Mouse (Mus musculus) lung, embryonic 16.5 days (tissue): Measurements from ENCODE around the gene Frmd4a. TPM values are rescaled to one million over a fixed set of nuclear protein-coding genes. Genes with fewer than 3 reads are reported as not detected.

ENCODE experiments used
- ATAC-seq: fragments of 200-750 bp; cut with Nextera tagmentation; 2 replicates; pipeline ENCODE4 v1.8.0; 2017; ENCODE audit warnings: low read depth, mild to moderate bottlenecking, moderate library complexity
- H3K27ac ChIP-seq: fragments of 300-500 bp; sonication (generic); 2 replicates; pipeline ENCODE4 v1.5.1; 2014; ENCODE audit warnings: mild to moderate bottlenecking, control low read depth, low read length
- H3K27me3 ChIP-seq: fragments of 300-500 bp; sonication (generic); 2 replicates; pipeline ENCODE4 v1.6.1; 2014; ENCODE audit warnings: low read depth, low read length, mixed read lengths; ENCODE audit not compliant: control insufficient read depth, insufficient read depth
- H3K36me3 ChIP-seq: fragments of 300-500 bp; sonication (generic); 2 replicates; pipeline ENCODE4 v1.6.1; 2014; ENCODE audit warnings: low read length; ENCODE audit not compliant: control insufficient read depth, insufficient read depth
- H3K4me1 ChIP-seq: fragments of 300-500 bp; sonication (generic); replicated peaks from 2 replicates; pipeline ENCODE4 v1.6.1; 2014; ENCODE audit warnings: low read length, mixed read lengths; ENCODE audit not compliant: control insufficient read depth, insufficient read depth
- H3K4me2 ChIP-seq: fragments of 300-500 bp; sonication (generic); 2 replicates; pipeline ENCODE4 v1.6.1; 2014; ENCODE audit warnings: low read depth, low read length, control low read depth
- H3K4me3 ChIP-seq: fragments of 300-500 bp; sonication (generic); 2 replicates; pipeline ENCODE4 v1.5.1; 2014; ENCODE audit warnings: mild to moderate bottlenecking, low read length, control low read depth
- H3K9ac ChIP-seq: fragments of 300-500 bp; sonication (generic); 2 replicates; pipeline ENCODE4 v1.6.1; 2014; ENCODE audit warnings: low read length, control low read depth
- H3K9me3 ChIP-seq: fragments of 300-500 bp; sonication (generic); 2 replicates; pipeline ENCODE4 v1.6.1; 2016; ENCODE audit warnings: low read length; ENCODE audit not compliant: control insufficient read depth
- WGBS: fragments of 180-500 bp; shearing (Covaris S2); extraction: QIAGEN DNeasy Blood & Tissue Kit; methylation state at CpG from one replicate; pipeline ENCODE4 v1.1.7; 2014; 5-methylcytosine and 5-hydroxymethylcytosine counted together
- polyA plus RNA-seq: library from polyadenylated mRNA; unstranded; fragments of >200 nt; fragmentation: Nextera tagmentation; extraction: Ambion mirVana; gene quantifications from 2 replicates; pipeline ENCODE4 v1.2.1, GENCODE M21; 2015

The Frmd4a gene
- polyA plus RNA-seq, 1 experiment from 2014 or later = 29.1 TPM

DNA sequence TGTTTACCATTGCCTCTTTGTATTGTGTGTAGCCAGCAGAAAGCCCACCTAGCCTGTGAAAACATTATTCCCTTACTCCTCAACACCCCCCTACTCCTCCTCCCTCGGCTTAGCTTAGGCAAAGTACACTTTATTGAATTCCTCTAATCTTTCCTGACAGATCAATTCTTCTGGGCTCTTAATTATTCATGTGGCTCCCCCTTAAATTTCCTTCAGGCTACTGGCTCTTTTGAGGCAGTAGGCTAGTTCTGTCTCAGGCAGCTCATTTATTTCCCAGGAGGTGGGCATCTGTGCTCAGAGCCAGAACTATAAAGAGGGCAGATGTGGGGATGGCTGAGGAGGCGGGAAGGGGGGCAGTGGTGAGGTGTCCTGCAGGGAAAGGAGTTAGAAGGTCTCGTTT lies 24.5 kb downstream of the Frmd4a start:
- 39% methylated on average over 3 of the region's 3 CpGs for WGBS
- no peak for ATAC-seq

DNA sequence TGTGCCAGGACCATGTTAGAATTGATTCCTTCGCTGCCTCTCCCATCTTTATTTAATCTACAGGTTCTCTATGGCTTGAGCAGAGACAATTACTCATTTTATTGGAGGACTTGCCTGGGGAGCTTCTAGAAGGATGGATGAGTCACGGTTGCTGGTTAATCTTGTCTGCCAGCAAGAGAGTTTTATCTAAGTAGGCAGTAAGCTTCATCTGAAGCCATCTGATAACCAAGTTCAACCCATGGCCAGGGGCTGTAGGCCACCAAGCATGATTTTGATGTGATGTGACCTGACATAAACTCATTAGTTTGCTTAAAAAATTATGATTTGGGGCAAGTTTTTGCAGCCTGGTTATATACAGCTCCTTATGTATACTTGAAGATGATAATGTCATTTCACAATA lies 38.0 kb downstream of the Frmd4a start:
- no peak overlapping the region for H3K27ac ChIP-seq
- H3K4me1 ChIP-seq = no peaks in the 10 kb centered on the region
- ATAC-seq = no peak
- no peak overlapping the region for H3K9ac ChIP-seq
- no peaks in the 10 kb centered on the region for H3K27me3 ChIP-seq
- no peak overlapping the region for H3K4me3 ChIP-seq
- no peaks in the 10 kb centered on the region for H3K36me3 ChIP-seq
- 73% methylated on average over 2 of the region's 2 CpGs for WGBS
- no peaks in the 10 kb centered on the region for H3K9me3 ChIP-seq
- H3K4me2 ChIP-seq = no peak overlapping the region

More for the DNA sequence above, 24.5 kb downstream of the Frmd4a start:
- no peak overlapping the region for H3K9ac ChIP-seq
- H3K27ac ChIP-seq = no peak overlapping the region
- H3K4me3 ChIP-seq = no peak overlapping the region
- no peaks in the 10 kb centered on the region for H3K36me3 ChIP-seq
- H3K9me3 ChIP-seq = no peaks in the 10 kb centered on the region
- H3K4me2 ChIP-seq = no peak overlapping the region
- H3K4me1 ChIP-seq = no peaks in the 10 kb centered on the region
- H3K27me3 ChIP-seq = no peaks in the 10 kb centered on the region

DNA sequence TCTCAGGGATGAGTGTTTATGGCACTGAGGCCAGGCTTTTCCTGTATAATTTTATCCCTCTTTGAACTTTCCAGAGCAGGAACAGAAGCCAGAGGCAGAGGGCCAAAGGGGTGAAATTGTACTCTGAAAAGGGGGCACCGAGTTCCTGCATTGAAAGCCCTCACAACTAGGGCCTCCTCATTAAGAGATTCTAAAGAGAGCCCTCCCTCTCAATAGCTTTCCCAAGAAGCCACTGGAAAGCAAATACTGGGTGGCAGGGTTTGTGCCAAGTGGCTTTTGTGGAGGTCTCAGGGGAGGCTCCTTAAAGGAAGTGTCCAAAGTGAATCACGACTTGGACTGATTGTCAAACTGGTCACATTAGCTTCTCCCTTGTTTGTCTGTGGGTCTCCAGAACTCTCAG lies 43.2 kb downstream of the Frmd4a start:
- 37% methylated on average over 2 of the region's 2 CpGs for WGBS
- H3K9ac ChIP-seq = no peak overlapping the region
- no peak overlapping the region for H3K27ac ChIP-seq
- H3K4me1 ChIP-seq = no peaks in the 10 kb centered on the region
- ATAC-seq = no peak
- no peaks in the 10 kb centered on the region for H3K9me3 ChIP-seq
- no peak overlapping the region for H3K4me2 ChIP-seq
- H3K4me3 ChIP-seq = no peak overlapping the region
- no peaks in the 10 kb centered on the region for H3K36me3 ChIP-seq
- H3K27me3 ChIP-seq = no peaks in the 10 kb centered on the region

GRCm38 (mm10) chr2:4071831-4072230 lies 54.3 kb downstream of the Frmd4a start:
- ATAC-seq = no peak
- no peaks in the 10 kb centered on the region for H3K9me3 ChIP-seq
- no peak overlapping the region for H3K9ac ChIP-seq
- H3K4me2 ChIP-seq = no peak overlapping the region
- H3K36me3 ChIP-seq = no peaks in the 10 kb centered on the region
- H3K27me3 ChIP-seq = no peaks in the 10 kb centered on the region
- no peaks in the 10 kb centered on the region for H3K4me1 ChIP-seq
- no peak overlapping the region for H3K4me3 ChIP-seq
- no peak overlapping the region for H3K27ac ChIP-seq
- 65% methylated on average over 7 of the region's 7 CpGs for WGBS

DNA sequence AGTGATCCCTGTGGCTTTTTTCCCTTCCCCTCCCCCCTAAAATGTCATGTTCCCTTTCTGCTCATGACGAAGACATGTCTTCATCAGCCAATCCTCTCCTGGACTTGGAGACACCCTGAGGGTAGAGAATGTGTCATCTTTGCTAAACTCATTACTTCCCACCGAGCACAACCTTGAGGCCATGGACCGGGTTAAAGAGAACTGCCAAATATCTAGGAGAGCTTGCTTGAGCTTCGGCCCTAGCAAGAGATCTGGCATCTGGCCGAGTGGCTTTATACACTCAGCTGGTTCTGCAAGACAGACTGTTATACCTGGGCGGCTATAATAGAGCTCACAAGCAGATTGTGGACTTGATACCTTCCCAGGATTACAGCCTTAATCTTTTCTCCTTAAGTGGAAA lies 66.4 kb downstream of the Frmd4a start:
- no peak overlapping the region for H3K4me3 ChIP-seq
- no peaks in the 10 kb centered on the region for H3K4me1 ChIP-seq
- H3K27ac ChIP-seq = no peak overlapping the region
- H3K36me3 ChIP-seq = no peaks in the 10 kb centered on the region
- H3K9ac ChIP-seq = no peak overlapping the region
- H3K9me3 ChIP-seq = no peaks in the 10 kb centered on the region
- no peaks in the 10 kb centered on the region for H3K27me3 ChIP-seq
- 68% methylated on average over 6 of the region's 6 CpGs for WGBS
- H3K4me2 ChIP-seq = no peak overlapping the region
- no peak for ATAC-seq

- no peaks in the 10 kb centered on the region for H3K36me3 ChIP-seq
- no peaks in the 10 kb centered on the region for H3K27me3 ChIP-seq
- no peaks in the 10 kb centered on the region for H3K9me3 ChIP-seq
- H3K9ac ChIP-seq = no peak overlapping the region
- H3K4me1 ChIP-seq = no peaks in the 10 kb centered on the region
- H3K27ac ChIP-seq = no peak overlapping the region
- WGBS = 69% methylated on average over 1 of the region's 1 CpGs
- H3K4me2 ChIP-seq = no peak overlapping the region
- no peak overlapping the region for H3K4me3 ChIP-seq
- no peak for ATAC-seq
Observed at GRCm38 (mm10) chr2:4097601-4098000, 80.1 kb downstream of the Frmd4a start.

DNA sequence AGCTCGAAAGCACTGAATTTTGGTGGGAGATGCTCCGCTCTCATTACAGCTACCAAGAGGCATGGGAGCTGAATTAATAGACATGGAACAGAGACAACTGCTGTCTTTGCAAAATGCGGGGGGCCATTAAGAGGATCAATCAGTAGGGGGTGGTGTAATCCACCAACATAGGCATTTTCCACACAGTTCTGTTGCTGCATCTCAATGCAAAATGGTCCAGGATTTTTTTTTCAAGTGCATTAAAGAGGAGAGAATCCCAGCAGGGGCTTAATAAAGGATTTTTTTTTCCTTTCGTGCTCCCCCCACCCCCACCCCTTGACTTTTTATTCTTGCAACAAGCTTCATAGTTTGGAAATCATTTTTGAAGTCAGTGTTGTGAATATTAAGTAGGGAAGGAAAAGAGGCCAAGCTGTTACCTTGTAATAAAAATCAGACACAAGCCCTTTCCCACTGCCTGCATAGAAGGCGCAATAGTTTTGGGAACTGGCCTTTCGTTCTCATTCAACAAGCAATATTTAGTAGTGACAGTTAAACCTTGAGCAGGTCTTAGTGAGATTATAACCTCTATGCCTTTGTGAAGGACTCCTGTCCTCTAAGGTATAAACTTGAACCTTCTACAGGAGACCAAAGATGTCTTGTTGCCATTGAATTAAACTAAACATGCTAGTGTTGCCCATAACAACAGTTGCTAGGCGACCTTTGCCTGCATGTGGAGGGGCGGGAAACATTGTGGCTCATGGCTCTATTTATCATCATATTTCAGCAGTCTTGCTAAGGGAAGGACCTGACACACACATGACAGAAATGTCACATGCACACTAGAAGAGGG lies 81.6 kb downstream of the Frmd4a start:
- ATAC-seq = no peak
- H3K27me3 ChIP-seq = no peaks in the 10 kb centered on the region
- H3K4me3 ChIP-seq = no peak overlapping the region
- no peaks in the 10 kb centered on the region for H3K4me1 ChIP-seq
- 66% methylated on average over 8 of the region's 8 CpGs for WGBS
- H3K27ac ChIP-seq = no peak overlapping the region
- no peaks in the 10 kb centered on the region for H3K9me3 ChIP-seq
- H3K9ac ChIP-seq = no peak overlapping the region
- H3K4me2 ChIP-seq = no peak overlapping the region
- H3K36me3 ChIP-seq = no peaks in the 10 kb centered on the region

GRCm38 (mm10) chr2:4099777-4100104 lies 82.2 kb downstream of the Frmd4a start:
- H3K36me3 ChIP-seq = no peaks in the 10 kb centered on the region

DNA sequence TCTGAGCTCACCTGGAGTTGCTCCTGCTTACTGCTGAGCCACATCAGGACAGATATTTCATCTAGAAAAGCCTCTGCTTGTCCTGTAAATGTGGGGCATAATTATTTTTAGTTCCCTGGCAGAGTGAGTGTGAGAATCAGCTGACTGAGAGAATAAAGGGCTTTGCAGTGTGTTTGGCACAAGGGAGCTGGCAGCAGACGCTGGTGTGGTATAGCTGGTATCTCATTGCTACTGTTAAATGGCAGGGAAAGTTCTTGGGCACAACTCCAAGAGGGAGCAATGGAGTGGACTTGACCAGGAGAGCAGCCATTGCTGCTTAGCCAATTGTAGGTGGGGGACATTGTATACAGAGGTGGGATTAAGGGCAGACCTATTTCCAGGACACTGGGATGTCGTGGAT lies 83.9 kb downstream of the Frmd4a start:
- WGBS = 69% methylated on average over 2 of the region's 2 CpGs
- Histone ChIP-seq H3K4me1 (no peaks in the 10 kb centered on the region), H3K9ac (no peak overlapping the region), H3K4me2 (no peak overlapping the region), H3K4me3 (no peak overlapping the region), H3K27ac (no peak overlapping the region), H3K27me3 (no peaks in the 10 kb centered on the region), H3K36me3 (no peaks in the 10 kb centered on the region), H3K9me3 (no peaks in the 10 kb centered on the region)
- ATAC-seq = no peak

More at GRCm38 (mm10) chr2:4099777-4100104, 82.2 kb downstream of the Frmd4a start:
- Histone ChIP-seq H3K9me3 (no peaks in the 10 kb centered on the region), H3K27ac (no peak overlapping the region), H3K27me3 (no peaks in the 10 kb centered on the region), H3K4me2 (no peak overlapping the region), H3K4me1 (no peaks in the 10 kb centered on the region), H3K4me3 (no peak overlapping the region), H3K9ac (no peak overlapping the region)
- no peak for ATAC-seq
